19 mouse cellular contexts compared by ENCODE assay signal in the genomic region with DNA sequence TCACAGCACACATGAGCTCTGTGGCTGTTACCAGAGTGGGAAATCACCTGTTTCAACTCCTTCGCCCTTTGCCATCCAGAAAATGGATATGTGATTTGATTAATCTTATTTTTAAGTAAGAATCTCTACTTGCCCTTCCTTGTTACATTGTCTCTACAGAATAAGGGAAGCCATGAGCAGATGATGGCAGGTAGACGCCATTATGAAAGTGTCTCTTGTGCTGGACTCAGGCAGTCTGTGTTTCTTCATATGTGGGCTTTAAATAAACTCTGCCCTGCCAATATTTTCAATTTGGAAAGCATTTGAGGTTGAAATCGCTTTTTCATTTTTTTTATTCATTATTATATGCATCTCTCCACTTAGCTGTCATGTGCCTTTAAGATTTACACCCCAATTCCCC.
DNase-seq lines count a peak whose midpoint lies in the region; ATAC-seq and TF ChIP-seq lines count a peak whose summit lies in the region.
"Had no signal": no experiment of that assay in that cellular context is flagged by ENCODE, and none has a peak within 500 bp of the region (broad histone marks: within the 10 kb centered on the region; RNA-seq: fewer than 3 reads in every experiment).

No protein-coding gene starts in this region.

- H3K36me3 ChIP-seq in hindbrain, embryonic 13.5 days = no peaks in the 10 kb centered on the region
- H3K36me3 ChIP-seq in hindbrain, embryonic 11.5 days (ENCODE audit: control insufficient read depth, insufficient read depth, low read length) = no peaks in the 10 kb centered on the region
- no peaks in the 10 kb centered on the region for H3K36me3 ChIP-seq in forebrain, embryonic 14.5 days (ENCODE audit: control insufficient read depth, insufficient read depth, low read length)
- no peaks in the 10 kb centered on the region for H3K36me3 ChIP-seq in forebrain, postnatal 0 days (ENCODE audit: insufficient read depth)
- no peaks in the 10 kb centered on the region for H3K36me3 ChIP-seq in midbrain, embryonic 15.5 days (replicated peaks)
- H3K36me3 ChIP-seq in heart, embryonic 11.5 days (ENCODE audit: control insufficient read depth, insufficient read depth, low read length) = no peaks in the 10 kb centered on the region
- no peaks in the 10 kb centered on the region for H3K36me3 ChIP-seq in heart, embryonic 10.5 days
- no peaks in the 10 kb centered on the region for H3K36me3 ChIP-seq in liver, postnatal 0 days (replicated peaks; ENCODE audit: insufficient read depth, low read length)
- H3K36me3 ChIP-seq: embryonic facial prominence, embryonic 15.5 days; heart, embryonic 15.5 days; liver, embryonic 13.5 days had no signal

- 70% methylated on average over 3 of the region's 3 CpGs for WGBS in hindbrain, embryonic 13.5 days
- WGBS in hindbrain, embryonic 11.5 days = 87% methylated on average over 3 of the region's 3 CpGs
- WGBS in forebrain, embryonic 14.5 days = 81% methylated on average over 3 of the region's 3 CpGs
- WGBS in forebrain, postnatal 0 days = 67% methylated on average over 3 of the region's 3 CpGs
- 66% methylated on average over 3 of the region's 3 CpGs for WGBS in midbrain, embryonic 15.5 days
- WGBS in heart, embryonic 11.5 days (ENCODE audit: insufficient replicate concordance) = 75% methylated on average over 3 of the region's 3 CpGs
- 78% methylated on average over 3 of the region's 3 CpGs for WGBS in heart, embryonic 10.5 days
- 65% methylated on average over 3 of the region's 3 CpGs for WGBS in liver, postnatal 0 days (ENCODE audit: insufficient replicate concordance)

- peak; percentile 65 for ATAC-seq in hindbrain, embryonic 13.5 days (ENCODE audit: low FRiP score)
- ATAC-seq in hindbrain, embryonic 11.5 days (ENCODE audit: low FRiP score) = no peak; the same call in 1 of the 2 replicates
- peak; percentile 12; the same call in 1 of the 2 replicates for ATAC-seq in forebrain, embryonic 14.5 days
- ATAC-seq in forebrain, postnatal 0 days = peak; percentile 7; the same call in 1 of the 2 replicates
- ATAC-seq in midbrain, embryonic 15.5 days (replicated peaks) = peak; percentile 43
- no peak for ATAC-seq in heart, embryonic 11.5 days (replicated peaks; ENCODE audit: insufficient number of reproducible peaks, low FRiP score, low TSS enrichment)
- no peak for ATAC-seq in liver, postnatal 0 days

- no peak overlapping the region for H3K9ac ChIP-seq in hindbrain, embryonic 13.5 days
- no peak overlapping the region for H3K9ac ChIP-seq in hindbrain, embryonic 11.5 days (ENCODE audit: low read depth, low read length)
- no peak overlapping the region for H3K9ac ChIP-seq in forebrain, embryonic 14.5 days (ENCODE audit: low read length)
- no peak overlapping the region for H3K9ac ChIP-seq in forebrain, postnatal 0 days
- 0 out of 2 replicates have a peak overlapping the region, but pooled peaks have one; percentile 6 for H3K9ac ChIP-seq in midbrain, embryonic 15.5 days
- H3K9ac ChIP-seq in heart, embryonic 11.5 days (ENCODE audit: low read depth, low read length) = no peak overlapping the region
- H3K9ac ChIP-seq in liver, postnatal 0 days (replicated peaks) = no peak overlapping the region
- H3K9ac ChIP-seq: embryonic facial prominence, embryonic 15.5 days; heart, embryonic 15.5 days; liver, embryonic 13.5 days; lung, embryonic 14.5 days had no signal

- DNase-seq in hindbrain, embryonic 11.5 days (ENCODE audit: low spot score) = no peak
- no peak for DNase-seq in forebrain, embryonic 14.5 days (ENCODE audit: low spot score)
- no peak for DNase-seq in forebrain, postnatal 0 days
- no peak for DNase-seq in heart, embryonic 10.5 days (ENCODE audit: low spot score)
- DNase-seq in liver, postnatal 0 days = no peak
- DNase-seq: adrenal gland, postnatal 36 days; cerebellum, adult 9-10 months; gastrocnemius, postnatal 25 days; heart, adult 18-20 months; heart, postnatal 36 days; kidney, adult 8-10 months; kidney, postnatal 10 days; liver, embryonic 13.5 days; lung, embryonic 14.5 days had no signal

- peaks cover 36% of the 10 kb centered on the region for H3K4me1 ChIP-seq in hindbrain, embryonic 13.5 days (replicated peaks)
- H3K4me1 ChIP-seq in hindbrain, embryonic 11.5 days (replicated peaks; ENCODE audit: control insufficient read depth, insufficient read depth, low read length) = no peaks in the 10 kb centered on the region; the same call in 1 of the 2 replicates
- peaks cover 3% of the 10 kb centered on the region; the same call in 1 of the 2 replicates for H3K4me1 ChIP-seq in forebrain, embryonic 14.5 days (ENCODE audit: control insufficient read depth, insufficient read depth, low read length)
- peaks cover 12% of the 10 kb centered on the region for H3K4me1 ChIP-seq in forebrain, postnatal 0 days (ENCODE audit: insufficient read depth)
- H3K4me1 ChIP-seq in midbrain, embryonic 15.5 days = peaks cover 36% of the 10 kb centered on the region
- no peaks in the 10 kb centered on the region for H3K4me1 ChIP-seq in heart, embryonic 11.5 days (ENCODE audit: control insufficient read depth, insufficient read depth, low read length)
- peaks cover 8% of the 10 kb centered on the region; the same call in 1 of the 2 replicates for H3K4me1 ChIP-seq in heart, embryonic 10.5 days
- H3K4me1 ChIP-seq in liver, postnatal 0 days (ENCODE audit: insufficient read depth) = no peaks in the 10 kb centered on the region
- H3K4me1 ChIP-seq: embryonic facial prominence, embryonic 15.5 days; heart, embryonic 15.5 days; liver, embryonic 13.5 days had no signal

- no peaks in the 10 kb centered on the region for H3K9me3 ChIP-seq in hindbrain, embryonic 13.5 days
- no peaks in the 10 kb centered on the region for H3K9me3 ChIP-seq in hindbrain, embryonic 11.5 days (ENCODE audit: control insufficient read depth, low read length)
- H3K9me3 ChIP-seq in forebrain, embryonic 14.5 days (replicated peaks; ENCODE audit: control insufficient read depth, low read length) = no peaks in the 10 kb centered on the region
- H3K9me3 ChIP-seq in forebrain, postnatal 0 days (ENCODE audit: low read length) = no peaks in the 10 kb centered on the region
- H3K9me3 ChIP-seq in midbrain, embryonic 15.5 days = no peaks in the 10 kb centered on the region
- H3K9me3 ChIP-seq in heart, embryonic 11.5 days (replicated peaks; ENCODE audit: control insufficient read depth, low read length) = no peaks in the 10 kb centered on the region
- H3K9me3 ChIP-seq in heart, embryonic 10.5 days = no peaks in the 10 kb centered on the region
- no peaks in the 10 kb centered on the region; the same call in 1 of the 2 replicates for H3K9me3 ChIP-seq in liver, postnatal 0 days (ENCODE audit: low read length)
- H3K9me3 ChIP-seq: embryonic facial prominence, embryonic 15.5 days; heart, embryonic 15.5 days; liver, embryonic 13.5 days had no signal

- H3K27me3 ChIP-seq in hindbrain, embryonic 13.5 days = no peaks in the 10 kb centered on the region
- no peaks in the 10 kb centered on the region for H3K27me3 ChIP-seq in hindbrain, embryonic 11.5 days (ENCODE audit: control insufficient read depth, insufficient read depth, low read length)
- H3K27me3 ChIP-seq in forebrain, embryonic 14.5 days (replicated peaks; ENCODE audit: control insufficient read depth, insufficient read depth, low read length) = no peaks in the 10 kb centered on the region
- H3K27me3 ChIP-seq in forebrain, postnatal 0 days (ENCODE audit: insufficient read depth, low read length) = no peaks in the 10 kb centered on the region
- no peaks in the 10 kb centered on the region for H3K27me3 ChIP-seq in midbrain, embryonic 15.5 days (replicated peaks)
- H3K27me3 ChIP-seq in heart, embryonic 11.5 days (ENCODE audit: control insufficient read depth, insufficient read depth, low read length) = no peaks in the 10 kb centered on the region
- no peaks in the 10 kb centered on the region for H3K27me3 ChIP-seq in heart, embryonic 10.5 days (ENCODE audit: insufficient read depth, poor library complexity, severe bottlenecking)
- H3K27me3 ChIP-seq in liver, postnatal 0 days (ENCODE audit: insufficient read depth, low read length) = no peaks in the 10 kb centered on the region
- H3K27me3 ChIP-seq: embryonic facial prominence, embryonic 15.5 days; heart, embryonic 15.5 days; liver, embryonic 13.5 days had no signal

- H3K4me2 ChIP-seq in hindbrain, embryonic 13.5 days = peak overlapping the region; percentile 28
- no peak overlapping the region for H3K4me2 ChIP-seq in hindbrain, embryonic 11.5 days (replicated peaks; ENCODE audit: low read depth, low read length)
- H3K4me2 ChIP-seq in forebrain, embryonic 14.5 days (ENCODE audit: low read length) = no peak overlapping the region
- peak overlapping the region; percentile 23; the same call in 1 of the 2 replicates for H3K4me2 ChIP-seq in forebrain, postnatal 0 days (ENCODE audit: low read depth)
- H3K4me2 ChIP-seq in midbrain, embryonic 15.5 days = peak overlapping the region; percentile 39
- no peak overlapping the region for H3K4me2 ChIP-seq in heart, embryonic 11.5 days
- no peak overlapping the region for H3K4me2 ChIP-seq in liver, postnatal 0 days (ENCODE audit: low read depth, low read length)
- H3K4me2 ChIP-seq: embryonic facial prominence, embryonic 15.5 days; heart, embryonic 15.5 days; liver, embryonic 13.5 days; lung, embryonic 14.5 days had no signal

- no peak overlapping the region for H3K4me3 ChIP-seq in hindbrain, embryonic 13.5 days
- no peak overlapping the region for H3K4me3 ChIP-seq in hindbrain, embryonic 11.5 days (ENCODE audit: low read depth, low read length)
- H3K4me3 ChIP-seq in forebrain, embryonic 14.5 days (ENCODE audit: low read depth, low read length) = no peak overlapping the region
- no peak overlapping the region for H3K4me3 ChIP-seq in forebrain, postnatal 0 days (ENCODE audit: low read depth, low read length)
- H3K4me3 ChIP-seq in midbrain, embryonic 15.5 days = no peak overlapping the region
- no peak overlapping the region for H3K4me3 ChIP-seq in heart, embryonic 11.5 days (ENCODE audit: low read depth, low read length)
- H3K4me3 ChIP-seq in heart, embryonic 10.5 days = no peak overlapping the region
- no peak overlapping the region for H3K4me3 ChIP-seq in liver, postnatal 0 days (ENCODE audit: low read depth, low read length)
- H3K4me3 ChIP-seq: embryonic facial prominence, embryonic 15.5 days; heart, embryonic 15.5 days; liver, embryonic 13.5 days had no signal

- no peak for TF ChIP-seq EP300 in liver, postnatal 0 days (IDR thresholded peaks at IDR 0.05; ENCODE audit: low read depth)

- peak overlapping the region; percentile 77 for H3K27ac ChIP-seq in hindbrain, embryonic 13.5 days
- H3K27ac ChIP-seq in hindbrain, embryonic 11.5 days (ENCODE audit: low read depth, low read length) = no peak overlapping the region
- peak overlapping the region; percentile 62 for H3K27ac ChIP-seq in forebrain, embryonic 14.5 days (ENCODE audit: low read depth, low read length)
- H3K27ac ChIP-seq in forebrain, postnatal 0 days (ENCODE audit: low read depth, low read length) = peak overlapping the region; percentile 67
- H3K27ac ChIP-seq in midbrain, embryonic 15.5 days = peak overlapping the region; percentile 86
- H3K27ac ChIP-seq in heart, embryonic 11.5 days (ENCODE audit: low read depth, low read length) = no peak overlapping the region
- no peak overlapping the region for H3K27ac ChIP-seq in heart, embryonic 10.5 days
- no peak overlapping the region for H3K27ac ChIP-seq in liver, postnatal 0 days (ENCODE audit: low read depth)
- H3K27ac ChIP-seq: embryonic facial prominence, embryonic 15.5 days; heart, embryonic 15.5 days; liver, embryonic 13.5 days had no signal

- TF ChIP-seq CTCF in forebrain, postnatal 0 days (IDR thresholded peaks at IDR 0.05; ENCODE audit: low read depth) = no peak
- no peak for TF ChIP-seq CTCF in liver, postnatal 0 days (IDR thresholded peaks at IDR 0.05; ENCODE audit: low read depth)

Comparison
In these comparisons a context has a peak if more than half of its experiments do, and no peak if none do; other contexts are left out.
1. ATAC-seq: peak in hindbrain, embryonic 13.5 days (single experiment), forebrain, embryonic 14.5 days (single experiment), forebrain, postnatal 0 days (single experiment) and midbrain, embryonic 15.5 days (single experiment); none in hindbrain, embryonic 11.5 days (single experiment), heart, embryonic 11.5 days (single experiment) and liver, postnatal 0 days (single experiment).
2. H3K27ac ChIP-seq: peak in hindbrain, embryonic 13.5 days (single experiment), forebrain, embryonic 14.5 days (single experiment), forebrain, postnatal 0 days (single experiment) and midbrain, embryonic 15.5 days (single experiment); none in hindbrain, embryonic 11.5 days (single experiment), heart, embryonic 11.5 days (single experiment), heart, embryonic 10.5 days (single experiment) and liver, postnatal 0 days (single experiment).
3. H3K4me2 ChIP-seq: peak in hindbrain, embryonic 13.5 days (single experiment), forebrain, postnatal 0 days (single experiment) and midbrain, embryonic 15.5 days (single experiment); none in hindbrain, embryonic 11.5 days (single experiment), forebrain, embryonic 14.5 days (single experiment), heart, embryonic 11.5 days (single experiment) and liver, postnatal 0 days (single experiment).